Mouse (Mus musculus): ENCODE measurements around the gene Efnb2. TPM values are rescaled to one million over a fixed set of nuclear protein-coding genes. Genes with fewer than 3 reads are reported as not detected.
A peak's percentile ranks its signal among the peaks of the same experiment; 100 is the strongest.

The Efnb2 gene
- polyA plus RNA-seq, 1 experiment from 2014 or later, result 6.7 TPM

DNA sequence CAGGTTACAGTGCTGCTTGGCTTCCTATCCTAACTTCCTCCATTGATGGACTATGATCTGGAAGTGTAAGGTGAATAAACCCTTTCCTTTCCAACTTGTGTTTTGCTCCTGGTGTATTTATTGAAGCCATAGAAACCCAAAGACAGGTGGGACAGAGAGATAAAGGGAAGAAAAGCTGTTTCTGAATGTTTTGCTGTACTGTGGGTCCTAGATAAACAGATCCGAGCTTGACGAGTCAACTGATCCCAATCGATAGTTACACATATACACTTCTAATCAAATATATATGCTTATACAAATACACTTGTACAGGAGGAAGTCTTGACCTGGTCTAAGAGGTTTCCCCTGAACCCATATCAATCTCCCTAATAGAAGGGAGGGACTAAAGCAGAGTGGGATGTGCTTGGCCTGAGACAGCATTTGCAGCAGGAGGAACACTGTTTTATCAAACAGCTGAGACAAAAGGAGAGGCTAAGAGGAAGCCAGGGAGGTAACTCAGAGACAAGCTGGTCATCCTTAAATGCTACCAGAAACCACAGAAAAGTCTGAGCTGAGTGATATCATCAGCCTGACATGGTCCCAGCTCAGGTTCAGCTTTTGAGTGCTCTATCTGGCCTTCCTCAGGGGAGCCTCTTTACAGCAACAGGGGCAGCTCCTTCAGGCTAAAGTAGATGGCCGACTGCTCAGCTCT, 77.6 kb downstream of the Efnb2 start:
- WGBS, result 75% methylated on average over 4 of the region's 4 CpGs
- H3K4me1 ChIP-seq (replicated peaks; ENCODE audit: control insufficient read depth, insufficient read depth, low read length), result no peaks in the 10 kb centered on the region
- 0 out of 2 replicates have a peak, but pooled peaks have one; percentile 13 for ATAC-seq
- TF ChIP-seq CTCF (IDR thresholded peaks at IDR 0.05; ENCODE audit: low read depth), result no peak
- H3K9ac ChIP-seq (ENCODE audit: low read depth, low read length), result no peak overlapping the region
- no peaks in the 10 kb centered on the region for H3K9me3 ChIP-seq (ENCODE audit: control insufficient read depth)
- H3K4me3 ChIP-seq (ENCODE audit: low read depth, low read length), result no peak overlapping the region
- H3K4me2 ChIP-seq (replicated peaks; ENCODE audit: low read depth), result no peak overlapping the region
- no peaks in the 10 kb centered on the region for H3K27me3 ChIP-seq (replicated peaks; ENCODE audit: control insufficient read depth, insufficient read depth, low read length)
- H3K36me3 ChIP-seq (ENCODE audit: control insufficient read depth, insufficient read depth), result no peaks in the 10 kb centered on the region
- no peak overlapping the region for H3K27ac ChIP-seq (ENCODE audit: low read depth, low read length)

DNA sequence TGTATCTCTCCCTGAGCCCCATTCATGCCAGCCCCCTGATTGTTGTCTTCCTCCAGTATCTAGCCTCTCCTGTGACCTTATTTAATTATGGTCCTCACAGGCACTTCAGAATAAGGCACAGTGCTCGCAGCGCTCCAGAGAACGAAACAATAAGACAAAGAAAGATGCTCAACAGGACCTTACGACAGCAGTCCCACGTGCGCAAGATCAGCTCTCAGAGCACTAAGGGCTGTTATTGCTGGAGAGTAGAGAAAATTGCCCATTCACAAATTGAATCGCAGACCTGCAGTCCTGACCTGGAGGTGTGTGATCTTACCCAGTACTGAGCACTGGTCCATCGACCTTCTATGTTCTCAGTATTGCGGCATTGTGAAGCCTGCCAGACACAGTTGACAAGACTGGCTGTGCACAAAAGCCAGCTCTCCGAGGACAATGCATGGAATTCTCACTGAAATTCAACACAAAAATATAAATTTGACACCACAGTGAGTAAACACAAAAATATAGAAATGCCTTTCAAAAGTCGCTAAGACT, 83.2 kb downstream of the Efnb2 start:
- no peaks in the 10 kb centered on the region for H3K36me3 ChIP-seq (ENCODE audit: control insufficient read depth, insufficient read depth)
- H3K27me3 ChIP-seq (replicated peaks; ENCODE audit: control insufficient read depth, insufficient read depth, low read length), result no peaks in the 10 kb centered on the region
- H3K9me3 ChIP-seq (ENCODE audit: control insufficient read depth), result no peaks in the 10 kb centered on the region
- ATAC-seq, result no peak
- no peak overlapping the region for H3K4me2 ChIP-seq (replicated peaks; ENCODE audit: low read depth)
- H3K27ac ChIP-seq (ENCODE audit: low read depth, low read length), result no peak overlapping the region
- TF ChIP-seq CTCF (IDR thresholded peaks at IDR 0.05; ENCODE audit: low read depth), result no peak
- no peak overlapping the region for H3K4me3 ChIP-seq (ENCODE audit: low read depth, low read length)
- no peak overlapping the region for H3K9ac ChIP-seq (ENCODE audit: low read depth, low read length)
- H3K4me1 ChIP-seq (replicated peaks; ENCODE audit: control insufficient read depth, insufficient read depth, low read length), result no peaks in the 10 kb centered on the region
- 87% methylated on average over 11 of the region's 11 CpGs for WGBS

DNA sequence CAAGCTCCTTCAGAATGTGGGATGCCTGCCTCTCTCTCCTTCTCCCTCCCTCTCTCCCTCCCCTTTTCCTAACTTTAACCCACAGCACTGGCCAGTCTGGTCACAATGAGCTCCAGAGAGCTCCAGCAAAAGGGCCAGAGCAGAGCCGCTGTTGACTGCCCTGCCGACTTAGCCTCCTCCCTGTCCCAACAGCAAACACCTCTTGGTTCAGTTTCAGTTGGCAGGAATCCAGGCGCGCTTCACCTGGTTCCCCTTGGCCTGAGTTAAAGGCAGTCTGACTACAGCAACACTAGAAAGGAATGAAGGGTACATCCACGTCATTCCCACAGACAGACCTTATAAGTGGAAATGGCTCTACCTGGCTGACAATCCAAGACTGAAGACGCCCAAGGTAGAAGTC, 84.2 kb downstream of the Efnb2 start:
- Histone ChIP-seq H3K27ac (ENCODE audit: low read depth, low read length) (no peak overlapping the region), H3K4me1 (replicated peaks; ENCODE audit: control insufficient read depth, insufficient read depth, low read length) (no peaks in the 10 kb centered on the region), H3K36me3 (ENCODE audit: control insufficient read depth, insufficient read depth) (no peaks in the 10 kb centered on the region), H3K27me3 (replicated peaks; ENCODE audit: control insufficient read depth, insufficient read depth, low read length) (no peaks in the 10 kb centered on the region), H3K9ac (ENCODE audit: low read depth, low read length) (no peak overlapping the region), H3K9me3 (ENCODE audit: control insufficient read depth) (no peaks in the 10 kb centered on the region), H3K4me2 (replicated peaks; ENCODE audit: low read depth) (no peak overlapping the region), H3K4me3 (ENCODE audit: low read depth, low read length) (no peak overlapping the region)
- no peak for TF ChIP-seq CTCF (IDR thresholded peaks at IDR 0.05; ENCODE audit: low read depth)
- no peak for ATAC-seq
- whole genome bisulfite sequencing, result 79% methylated on average over 6 of the region's 6 CpGs

DNA sequence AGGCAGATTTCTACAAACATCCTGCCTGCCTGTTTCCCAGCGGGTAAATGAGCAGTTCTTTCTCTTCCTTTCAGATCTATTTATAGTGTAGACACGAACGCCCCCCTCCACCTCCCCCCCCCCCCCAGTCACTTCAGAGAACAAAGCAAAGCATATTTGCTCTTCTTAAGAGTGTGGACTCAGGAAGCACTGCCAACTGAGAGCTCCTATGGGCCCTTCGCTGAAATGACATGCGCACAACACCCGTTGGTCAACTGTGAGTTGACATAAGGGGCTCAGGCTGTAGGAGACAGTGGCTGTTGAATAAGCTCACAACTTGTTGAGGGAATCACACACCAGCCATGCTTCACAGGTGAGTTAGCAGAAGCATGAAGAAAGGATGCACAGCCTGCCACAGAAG, 84.8 kb downstream of the Efnb2 start:
- TF ChIP-seq CTCF (IDR thresholded peaks at IDR 0.05; ENCODE audit: low read depth), result no peak
- Histone ChIP-seq H3K4me3 (ENCODE audit: low read depth, low read length) (no peak overlapping the region), H3K9ac (ENCODE audit: low read depth, low read length) (no peak overlapping the region), H3K4me2 (replicated peaks; ENCODE audit: low read depth) (no peak overlapping the region), H3K36me3 (ENCODE audit: control insufficient read depth, insufficient read depth) (no peaks in the 10 kb centered on the region), H3K4me1 (replicated peaks; ENCODE audit: control insufficient read depth, insufficient read depth, low read length) (no peaks in the 10 kb centered on the region), H3K27ac (ENCODE audit: low read depth, low read length) (no peak overlapping the region), H3K9me3 (ENCODE audit: control insufficient read depth) (no peaks in the 10 kb centered on the region), H3K27me3 (replicated peaks; ENCODE audit: control insufficient read depth, insufficient read depth, low read length) (no peaks in the 10 kb centered on the region)
- WGBS, result 44% methylated on average over 5 of the region's 6 CpGs
- ATAC-seq, result no peak

DNA sequence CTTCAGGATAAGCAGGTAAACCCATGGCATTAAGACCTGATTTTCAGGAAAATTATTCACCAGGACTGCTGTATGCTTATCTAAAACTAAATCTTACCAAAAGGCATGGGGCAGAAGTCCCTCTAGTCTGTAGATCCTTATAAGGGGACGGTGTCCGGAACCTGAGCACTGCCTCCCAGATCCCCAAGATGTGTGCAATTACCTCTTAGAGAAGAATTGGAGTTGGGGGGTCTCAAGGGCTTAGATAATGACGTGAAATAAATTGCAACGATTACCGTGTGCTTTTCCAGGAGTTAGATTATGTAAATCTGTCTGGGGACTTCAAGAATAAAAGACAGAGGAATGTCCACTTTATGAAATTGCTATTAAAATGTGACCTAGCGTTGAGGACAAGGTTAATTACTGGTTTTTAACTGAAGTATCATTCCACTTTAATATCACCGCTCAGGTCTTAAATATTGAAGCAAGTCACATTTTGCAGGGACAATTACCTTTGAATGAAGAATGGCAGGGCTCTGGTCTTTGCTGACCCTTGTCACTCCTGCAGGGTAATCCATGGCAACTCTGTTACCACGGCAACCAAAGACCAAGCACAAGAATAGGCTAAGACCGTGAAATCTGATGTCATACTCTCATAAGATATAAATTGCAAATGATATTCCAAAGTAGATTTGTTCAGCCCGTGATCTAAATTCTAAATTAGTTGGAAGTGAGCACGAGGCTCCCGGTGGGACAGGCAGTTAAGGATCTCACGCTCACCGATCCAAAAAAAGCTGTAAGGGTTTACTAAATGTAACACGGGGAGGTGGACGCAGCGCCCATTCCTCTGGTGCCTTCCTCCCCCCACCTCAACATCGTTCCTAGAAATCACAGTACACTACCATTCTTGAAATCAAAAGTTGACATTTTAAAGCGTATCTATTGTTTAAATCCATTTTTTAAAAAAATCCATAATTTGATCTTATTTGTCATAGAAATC, 86.2 kb downstream of the Efnb2 start:
- Histone ChIP-seq H3K4me3 (ENCODE audit: low read depth, low read length) (no peak overlapping the region), H3K9ac (ENCODE audit: low read depth, low read length) (no peak overlapping the region), H3K4me1 (replicated peaks; ENCODE audit: control insufficient read depth, insufficient read depth, low read length) (no peaks in the 10 kb centered on the region), H3K4me2 (replicated peaks; ENCODE audit: low read depth) (no peak overlapping the region), H3K27me3 (replicated peaks; ENCODE audit: control insufficient read depth, insufficient read depth, low read length) (no peaks in the 10 kb centered on the region), H3K36me3 (ENCODE audit: control insufficient read depth, insufficient read depth) (no peaks in the 10 kb centered on the region), H3K27ac (ENCODE audit: low read depth, low read length) (no peak overlapping the region), H3K9me3 (ENCODE audit: control insufficient read depth) (no peaks in the 10 kb centered on the region)
- 85% methylated on average over 19 of the region's 19 CpGs for WGBS
- no peak for ATAC-seq
- TF ChIP-seq CTCF (IDR thresholded peaks at IDR 0.05; ENCODE audit: low read depth), result no peak

DNA sequence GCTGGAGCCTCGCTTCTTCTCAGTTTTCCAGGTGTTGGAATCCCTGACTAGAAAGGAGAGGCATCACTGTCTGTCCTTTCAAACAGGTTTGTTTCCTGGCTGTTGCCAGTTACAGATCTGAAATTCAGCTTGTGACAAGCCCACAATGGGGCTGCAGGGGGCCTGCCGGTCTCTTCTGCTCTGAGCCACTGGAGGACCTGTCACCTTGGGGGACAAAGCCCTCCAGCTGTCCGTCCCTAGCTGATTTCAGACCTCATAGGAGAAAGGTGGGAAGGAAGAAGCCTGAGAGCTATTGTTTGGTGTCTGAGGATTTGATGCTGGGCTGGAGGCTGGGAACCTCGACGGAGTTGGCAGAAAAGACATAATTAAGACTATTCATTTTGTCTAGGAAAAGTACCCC, 88.8 kb downstream of the Efnb2 start:
- Histone ChIP-seq H3K36me3 (ENCODE audit: control insufficient read depth, insufficient read depth) (no peaks in the 10 kb centered on the region), H3K4me2 (replicated peaks; ENCODE audit: low read depth) (no peak overlapping the region), H3K9me3 (ENCODE audit: control insufficient read depth) (no peaks in the 10 kb centered on the region), H3K27ac (ENCODE audit: low read depth, low read length) (no peak overlapping the region), H3K9ac (ENCODE audit: low read depth, low read length) (no peak overlapping the region), H3K4me1 (replicated peaks; ENCODE audit: control insufficient read depth, insufficient read depth, low read length) (peaks cover 5% of the 10 kb centered on the region; the same call in 1 of the 2 replicates), H3K27me3 (replicated peaks; ENCODE audit: control insufficient read depth, insufficient read depth, low read length) (no peaks in the 10 kb centered on the region), H3K4me3 (ENCODE audit: low read depth, low read length) (no peak overlapping the region)
- no peak for TF ChIP-seq CTCF (IDR thresholded peaks at IDR 0.05; ENCODE audit: low read depth)
- WGBS, result 48% methylated on average over 5 of the region's 5 CpGs
- no peak for ATAC-seq
